8 mouse cellular contexts compared by ENCODE assay signal in genomic region chr7:90443101-90444091, GRCm38 (mm10). TPM values are rescaled to one million over a fixed set of nuclear protein-coding genes. Genes with fewer than 3 reads are reported as not detected.
DNase-seq lines count a peak whose midpoint lies in the region; ATAC-seq and TF ChIP-seq lines count a peak whose summit lies in the region.

No protein-coding gene starts in this region.

- H3K27ac ChIP-seq in limb, embryonic 14.5 days (replicated peaks; ENCODE audit: low read depth, low read length) = peak overlapping the region; percentile 99
- H3K27ac ChIP-seq in midbrain, embryonic 15.5 days = peak overlapping the region; percentile 96

- 0 out of 2 replicates have a peak, but pooled peaks cover 6% of the 10 kb centered on the region for H3K4me1 ChIP-seq in limb, embryonic 14.5 days (ENCODE audit: control insufficient read depth, insufficient read depth, low read length)
- H3K4me1 ChIP-seq in midbrain, embryonic 15.5 days = peaks cover 11% of the 10 kb centered on the region

- ATAC-seq in granulocyte monocyte progenitor cell, adult 5-6 weeks (replicated peaks; ENCODE audit: poor library complexity, severe bottlenecking) = peak; percentile 46
- peak; percentile 55 for ATAC-seq in limb, embryonic 14.5 days (ENCODE audit: low FRiP score, low read depth)
- ATAC-seq in midbrain, embryonic 15.5 days (replicated peaks) = peak; percentile 78; the same call in 1 of the 2 replicates

- peak overlapping the region; percentile 99 for H3K9ac ChIP-seq in limb, embryonic 14.5 days (ENCODE audit: low read depth, low read length, severe bottlenecking)
- H3K9ac ChIP-seq in midbrain, embryonic 15.5 days = peak overlapping the region; percentile 92

- peaks cover 14% of the 10 kb centered on the region for H3K36me3 ChIP-seq in limb, embryonic 14.5 days (ENCODE audit: control insufficient read depth, insufficient read depth, low read length)
- no peaks in the 10 kb centered on the region for H3K36me3 ChIP-seq in midbrain, embryonic 15.5 days (replicated peaks)

- H3K27me3 ChIP-seq in limb, embryonic 14.5 days (ENCODE audit: control insufficient read depth, insufficient read depth, low read length) = no peaks in the 10 kb centered on the region
- no peaks in the 10 kb centered on the region for H3K27me3 ChIP-seq in midbrain, embryonic 15.5 days (replicated peaks)

- peak overlapping the region; percentile 94 for H3K4me2 ChIP-seq in limb, embryonic 14.5 days (replicated peaks; ENCODE audit: low read depth, low read length, severe bottlenecking)
- H3K4me2 ChIP-seq in midbrain, embryonic 15.5 days = peak overlapping the region; percentile 68

- no peaks in the 10 kb centered on the region for H3K9me3 ChIP-seq in limb, embryonic 14.5 days (ENCODE audit: control insufficient read depth, low read length)
- H3K9me3 ChIP-seq in midbrain, embryonic 15.5 days = no peaks in the 10 kb centered on the region

- 0 out of 2 replicates have a peak, but pooled peaks have one; percentile 7 for TF ChIP-seq POLR2A in limb, embryonic 14.5 days (IDR thresholded peaks at IDR 0.05; ENCODE audit: borderline replicate concordance, extremely low read depth, insufficient read depth, insufficient read length)

- peak; percentile 60 to 72 for DNase-seq in left cerebral cortex, adult 18-20 months (ENCODE audit: low spot score in 2 of 2)
- DNase-seq in left cerebral cortex, adult 11 months (ENCODE audit: low spot score) = no peak
- peak; percentile 80 for DNase-seq in embryo, embryonic 9.5 days (ENCODE audit: extremely low spot score)
- DNase-seq in kidney, adult 11 months = peak; percentile 59
- peak; percentile 46 for DNase-seq in limb, embryonic 14.5 days (ENCODE audit: low spot score)
- DNase-seq in spleen, adult 12 weeks (ENCODE audit: low spot score) = peak; percentile 69

- under 1% methylated on average over 85 of the region's 123 CpGs for WGBS in limb, embryonic 14.5 days
- WGBS in midbrain, embryonic 15.5 days = under 1% methylated on average over 110 of the region's 123 CpGs

- H3K4me3 ChIP-seq in limb, embryonic 14.5 days (replicated peaks; ENCODE audit: low read length) = peak overlapping the region; percentile 92
- peak overlapping the region; percentile 89 for H3K4me3 ChIP-seq in midbrain, embryonic 15.5 days

RNA-seq across cellular contexts. Expression of gene Crebzf, which starts 0.9 kb away (rescaled TPM):
- total RNA-seq in left cerebral cortex, adult 18-20 months (2021) = 10 to 100 TPM; 81.7 to 93.1 TPM
- 81.3 and 110 TPM in 2 replicates for total RNA-seq in granulocyte monocyte progenitor cell, adult 5-6 weeks (2014; fragmentation: Nextera tagmentation)
- 35.8 and 65.8 TPM in 2 replicates for total RNA-seq in granulocyte monocyte progenitor cell, adult 5-6 weeks (2017)
- 140 and 145 TPM in 2 replicates for polyA plus RNA-seq in limb, embryonic 14.5 days (2012; rRNA removed)
- 56.3 and 58.1 TPM in 2 replicates for polyA plus RNA-seq in limb, embryonic 14.5 days (2014; fragmentation: Nextera tagmentation; extraction: Ambion mirVana)
- polyA plus RNA-seq in midbrain, embryonic 15.5 days (2015; fragmentation: Nextera tagmentation; extraction: Ambion mirVana) = 29.2 and 29.9 TPM in 2 replicates

RNA-seq across cellular contexts. Expression of gene Tmem126a, which starts 13.6 kb away (rescaled TPM):
- total RNA-seq in left cerebral cortex, adult 18-20 months (2021) = 10 to 100 TPM; 38.2 to 41.6 TPM
- 69.3 and 70.3 TPM in 2 replicates for total RNA-seq in granulocyte monocyte progenitor cell, adult 5-6 weeks (2014; fragmentation: Nextera tagmentation)
- 30.2 and 36.4 TPM in 2 replicates for total RNA-seq in granulocyte monocyte progenitor cell, adult 5-6 weeks (2017)
- 43.8 and 44.0 TPM in 2 replicates for polyA plus RNA-seq in limb, embryonic 14.5 days (2012; rRNA removed)
- polyA plus RNA-seq in limb, embryonic 14.5 days (2014; fragmentation: Nextera tagmentation; extraction: Ambion mirVana) = 94.1 and 98.4 TPM in 2 replicates
- polyA plus RNA-seq in midbrain, embryonic 15.5 days (2015; fragmentation: Nextera tagmentation; extraction: Ambion mirVana) = 117 and 125 TPM in 2 replicates

RNA-seq across cellular contexts. Expression of gene Ccdc89, which starts 17.0 kb away (rescaled TPM):
- total RNA-seq in left cerebral cortex, adult 18-20 months (2021) = 1 to 10 TPM in 1 of 2 experiments, under 1 TPM in 1; 0.91 to 1.1 TPM
- not detected in 2 replicates for total RNA-seq in granulocyte monocyte progenitor cell, adult 5-6 weeks (2014; fragmentation: Nextera tagmentation)
- total RNA-seq in granulocyte monocyte progenitor cell, adult 5-6 weeks (2017) = 0.60 TPM in 1 of 2 replicates, not detected in the other
- 0.51 and 0.80 TPM in 2 replicates for polyA plus RNA-seq in limb, embryonic 14.5 days (2012; rRNA removed)
- polyA plus RNA-seq in limb, embryonic 14.5 days (2014; fragmentation: Nextera tagmentation; extraction: Ambion mirVana) = 0.77 and 0.97 TPM in 2 replicates
- 1.9 TPM in 2 replicates for polyA plus RNA-seq in midbrain, embryonic 15.5 days (2015; fragmentation: Nextera tagmentation; extraction: Ambion mirVana)

RNA-seq across cellular contexts. Expression of gene Tmem126b, which starts 32.4 kb away (rescaled TPM):
- total RNA-seq in left cerebral cortex, adult 18-20 months (2021) = 10 to 100 TPM; 28.9 to 29.4 TPM
- 6.1 and 12.1 TPM in 2 replicates for total RNA-seq in granulocyte monocyte progenitor cell, adult 5-6 weeks (2014; fragmentation: Nextera tagmentation)
- 11.6 and 12.7 TPM in 2 replicates for total RNA-seq in granulocyte monocyte progenitor cell, adult 5-6 weeks (2017)
- polyA plus RNA-seq in limb, embryonic 14.5 days (2012; rRNA removed) = 13.3 and 18.6 TPM in 2 replicates
- 32.4 and 34.1 TPM in 2 replicates for polyA plus RNA-seq in limb, embryonic 14.5 days (2014; fragmentation: Nextera tagmentation; extraction: Ambion mirVana)
- polyA plus RNA-seq in midbrain, embryonic 15.5 days (2015; fragmentation: Nextera tagmentation; extraction: Ambion mirVana) = 46.1 and 49.5 TPM in 2 replicates

RNA-seq across cellular contexts. Expression of gene Dlg2, which starts 33.1 kb away (rescaled TPM):
- 100 to 1,000 TPM; 256 to 276 TPM for total RNA-seq in left cerebral cortex, adult 18-20 months (2021)
- 0.97 TPM in 1 of 2 replicates, not detected in the other for total RNA-seq in granulocyte monocyte progenitor cell, adult 5-6 weeks (2014; fragmentation: Nextera tagmentation)
- 1.1 and 1.6 TPM in 2 replicates for total RNA-seq in granulocyte monocyte progenitor cell, adult 5-6 weeks (2017)
- 4.6 and 5.3 TPM in 2 replicates for polyA plus RNA-seq in limb, embryonic 14.5 days (2012; rRNA removed)
- polyA plus RNA-seq in limb, embryonic 14.5 days (2014; fragmentation: Nextera tagmentation; extraction: Ambion mirVana) = 6.2 and 7.3 TPM in 2 replicates
- polyA plus RNA-seq in midbrain, embryonic 15.5 days (2015; fragmentation: Nextera tagmentation; extraction: Ambion mirVana) = 22.1 and 28.8 TPM in 2 replicates
